Mouse (Mus musculus): Measurements from ENCODE around the gene Armc9.
A peak's percentile ranks its signal among the peaks of the same experiment; 100 is the strongest.

The Armc9 gene

GRCm38 (mm10) chr1:86174602-86175001 is 20.0 kb downstream of the Armc9 start:
- DNase-seq (ENCODE audit: low spot score): no peak

- no peak for DNase-seq (ENCODE audit: low spot score)
Measured at GRCm38 (mm10) chr1:86176066-86176465, 21.5 kb downstream of the Armc9 start.

- peak; percentile 68 for DNase-seq (ENCODE audit: low spot score)
Measured at GRCm38 (mm10) chr1:86178462-86179253, 24.1 kb downstream of the Armc9 start.

GRCm38 (mm10) chr1:86182004-86182709 is 27.6 kb downstream of the Armc9 start:
- no peak for DNase-seq (ENCODE audit: low spot score)

- DNase-seq (ENCODE audit: low spot score): no peak
Measured at GRCm38 (mm10) chr1:86183577-86184263, 29.1 kb downstream of the Armc9 start.

- DNase-seq (ENCODE audit: low spot score): no peak
Measured at GRCm38 (mm10) chr1:86186762-86187161, 32.2 kb downstream of the Armc9 start.

- no peak for DNase-seq (ENCODE audit: low spot score)
Measured at GRCm38 (mm10) chr1:86187856-86188255, 33.3 kb downstream of the Armc9 start.

- DNase-seq (ENCODE audit: low spot score): no peak
Measured at GRCm38 (mm10) chr1:86188271-86188670, 33.7 kb downstream of the Armc9 start.

GRCm38 (mm10) chr1:86189034-86189702 is 34.6 kb downstream of the Armc9 start:
- DNase-seq (ENCODE audit: low spot score): no peak

- no peak for DNase-seq (ENCODE audit: low spot score)
Measured at GRCm38 (mm10) chr1:86190843-86191242, 36.3 kb downstream of the Armc9 start.

GRCm38 (mm10) chr1:86194044-86194443 is 39.5 kb downstream of the Armc9 start:
- no peak for DNase-seq (ENCODE audit: low spot score)

- no peak for DNase-seq (ENCODE audit: low spot score)
Measured at GRCm38 (mm10) chr1:86198276-86198675, 43.7 kb downstream of the Armc9 start.

GRCm38 (mm10) chr1:86199026-86199425 is 44.4 kb downstream of the Armc9 start:
- no peak for DNase-seq (ENCODE audit: low spot score)

GRCm38 (mm10) chr1:86201312-86201711 is 46.7 kb downstream of the Armc9 start:
- DNase-seq (ENCODE audit: low spot score): no peak

GRCm38 (mm10) chr1:86202617-86203219 is 48.1 kb downstream of the Armc9 start:
- DNase-seq (ENCODE audit: low spot score): no peak

GRCm38 (mm10) chr1:86210676-86211075 is 56.1 kb downstream of the Armc9 start:
- DNase-seq (ENCODE audit: low spot score): no peak

- no peak for DNase-seq (ENCODE audit: low spot score)
Measured at GRCm38 (mm10) chr1:86211498-86211897, 56.9 kb downstream of the Armc9 start.

- DNase-seq (ENCODE audit: low spot score): no peak
Measured at GRCm38 (mm10) chr1:86212731-86213130, 58.2 kb downstream of the Armc9 start.

- DNase-seq (ENCODE audit: low spot score): peak; percentile 79
Measured at GRCm38 (mm10) chr1:86214158-86214557, 59.6 kb downstream of the Armc9 start.

GRCm38 (mm10) chr1:86215297-86215696 is 60.7 kb downstream of the Armc9 start:
- no peak for DNase-seq (ENCODE audit: low spot score)

- DNase-seq (ENCODE audit: low spot score): no peak
Measured at GRCm38 (mm10) chr1:86216412-86216811, 61.8 kb downstream of the Armc9 start.

- DNase-seq (ENCODE audit: low spot score): no peak
Measured at GRCm38 (mm10) chr1:86217976-86218375, 63.4 kb downstream of the Armc9 start.

All from layer of hippocampus, adult 9-10 months (tissue).